Comparison of ENCODE assay signal across 23 mouse cellular contexts in the genomic region with DNA sequence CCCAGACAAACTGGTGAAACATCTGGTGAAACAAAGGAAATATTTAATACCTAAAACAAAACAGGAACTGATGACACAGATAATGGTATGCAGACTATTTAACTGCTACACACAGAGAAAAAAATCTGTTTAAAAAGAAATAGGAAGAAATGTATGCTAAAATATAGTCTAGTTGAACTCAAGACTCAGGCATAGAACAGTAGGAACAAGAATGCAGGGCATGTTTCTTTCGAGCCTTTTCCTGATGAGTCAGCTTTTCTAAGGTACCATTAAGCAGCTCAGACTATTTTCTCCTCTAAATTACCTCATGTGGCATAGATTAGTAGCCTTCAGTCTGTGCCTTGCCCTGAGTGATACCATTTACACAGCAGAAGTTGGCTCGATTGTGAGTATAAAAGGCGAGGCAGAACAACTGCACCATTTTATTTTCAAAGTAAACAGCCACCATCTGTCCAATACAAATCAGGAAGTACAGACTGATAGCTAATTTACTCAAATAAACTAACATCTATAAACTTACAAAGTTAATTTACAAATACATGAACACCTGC.
DNase-seq lines count a peak whose midpoint lies in the region; ATAC-seq and TF ChIP-seq lines count a peak whose summit lies in the region.
"Had no signal": no experiment of that assay in that cellular context is flagged by ENCODE, and none has a peak within 500 bp of the region (broad histone marks: within the 10 kb centered on the region; RNA-seq: fewer than 3 reads in every experiment).

No protein-coding gene starts in this region.

- no peaks in the 10 kb centered on the region for H3K27me3 ChIP-seq in embryonic facial prominence, embryonic 11.5 days (ENCODE audit: control insufficient read depth, insufficient read depth, low read length)
- no peaks in the 10 kb centered on the region for H3K27me3 ChIP-seq in embryonic facial prominence, embryonic 10.5 days (replicated peaks; ENCODE audit: low read depth, poor library complexity, severe bottlenecking)
- no peaks in the 10 kb centered on the region for H3K27me3 ChIP-seq in midbrain, postnatal 0 days (ENCODE audit: insufficient read depth, low read length)
- H3K27me3 ChIP-seq in midbrain, embryonic 15.5 days (replicated peaks), result no peaks in the 10 kb centered on the region
- H3K27me3 ChIP-seq in stomach, postnatal 0 days (ENCODE audit: control insufficient read depth, insufficient read depth, low read length), result no peaks in the 10 kb centered on the region
- H3K27me3 ChIP-seq: embryonic facial prominence, embryonic 15.5 days; kidney, embryonic 15.5 days had no signal

- no peak overlapping the region for H3K27ac ChIP-seq in embryonic facial prominence, embryonic 11.5 days (replicated peaks; ENCODE audit: low read depth, low read length)
- H3K27ac ChIP-seq in embryonic facial prominence, embryonic 10.5 days (replicated peaks), result no peak overlapping the region
- no peak overlapping the region for H3K27ac ChIP-seq in midbrain, postnatal 0 days (ENCODE audit: low read depth, low read length)
- no peak overlapping the region for H3K27ac ChIP-seq in midbrain, embryonic 15.5 days
- no peak overlapping the region for H3K27ac ChIP-seq in stomach, postnatal 0 days (replicated peaks)
- H3K27ac ChIP-seq: embryonic facial prominence, embryonic 15.5 days; heart, embryonic 10.5 days; hindbrain, embryonic 10.5 days; kidney, embryonic 15.5 days; macrophage had no signal

- H3K9ac ChIP-seq in embryonic facial prominence, embryonic 11.5 days (replicated peaks; ENCODE audit: low read length), result no peak overlapping the region
- H3K9ac ChIP-seq in midbrain, postnatal 0 days (replicated peaks; ENCODE audit: low read length, poor library complexity, severe bottlenecking), result no peak overlapping the region
- H3K9ac ChIP-seq in midbrain, embryonic 15.5 days, result no peak overlapping the region
- no peak overlapping the region for H3K9ac ChIP-seq in stomach, postnatal 0 days (ENCODE audit: low read length)
- H3K9ac ChIP-seq: embryonic facial prominence, embryonic 15.5 days; kidney, embryonic 15.5 days had no signal

- no peak for TF ChIP-seq EP300 in stomach, postnatal 0 days (optimal IDR thresholded peaks at IDR 0.05)

- WGBS in embryonic facial prominence, embryonic 11.5 days, result 26% methylated on average over 3 of the region's 3 CpGs
- WGBS in embryonic facial prominence, embryonic 10.5 days, result 46% methylated on average over 3 of the region's 3 CpGs
- 71% methylated on average over 3 of the region's 3 CpGs for WGBS in midbrain, postnatal 0 days
- 64% methylated on average over 3 of the region's 3 CpGs for WGBS in midbrain, embryonic 15.5 days
- 27% methylated on average over 3 of the region's 3 CpGs for WGBS in stomach, postnatal 0 days

- H3K4me2 ChIP-seq in embryonic facial prominence, embryonic 11.5 days (ENCODE audit: low read depth, low read length), result no peak overlapping the region
- H3K4me2 ChIP-seq in midbrain, postnatal 0 days (ENCODE audit: low read depth, low read length, poor library complexity, severe bottlenecking), result no peak overlapping the region
- no peak overlapping the region for H3K4me2 ChIP-seq in midbrain, embryonic 15.5 days
- H3K4me2 ChIP-seq in stomach, postnatal 0 days (replicated peaks; ENCODE audit: low read depth), result no peak overlapping the region
- H3K4me2 ChIP-seq: embryonic facial prominence, embryonic 15.5 days; kidney, embryonic 15.5 days; midbrain, embryonic 11.5 days had no signal

- H3K9me3 ChIP-seq in embryonic facial prominence, embryonic 11.5 days (replicated peaks; ENCODE audit: control insufficient read depth, low read length), result no peaks in the 10 kb centered on the region
- H3K9me3 ChIP-seq in embryonic facial prominence, embryonic 10.5 days, result no peaks in the 10 kb centered on the region
- H3K9me3 ChIP-seq in midbrain, postnatal 0 days (ENCODE audit: low read length), result no peaks in the 10 kb centered on the region
- no peaks in the 10 kb centered on the region for H3K9me3 ChIP-seq in midbrain, embryonic 15.5 days
- no peaks in the 10 kb centered on the region for H3K9me3 ChIP-seq in stomach, postnatal 0 days (ENCODE audit: control insufficient read depth, low read length)
- H3K9me3 ChIP-seq: embryonic facial prominence, embryonic 15.5 days; heart, embryonic 10.5 days; hindbrain, embryonic 10.5 days; kidney, embryonic 15.5 days had no signal

- no peak overlapping the region for H3K4me3 ChIP-seq in embryonic facial prominence, embryonic 11.5 days (ENCODE audit: low read depth, low read length)
- H3K4me3 ChIP-seq in embryonic facial prominence, embryonic 10.5 days, result no peak overlapping the region
- H3K4me3 ChIP-seq in midbrain, postnatal 0 days (ENCODE audit: low read depth, low read length), result no peak overlapping the region
- no peak overlapping the region for H3K4me3 ChIP-seq in midbrain, embryonic 15.5 days
- H3K4me3 ChIP-seq in stomach, postnatal 0 days (ENCODE audit: low read depth, low read length), result no peak overlapping the region
- H3K4me3 ChIP-seq: embryonic facial prominence, embryonic 15.5 days; heart, embryonic 10.5 days; hindbrain, embryonic 10.5 days; kidney, embryonic 15.5 days had no signal

- TF ChIP-seq CTCF in midbrain, postnatal 0 days (IDR thresholded peaks at IDR 0.05), result no peak
- no peak for TF ChIP-seq CTCF in stomach, postnatal 0 days (IDR thresholded peaks at IDR 0.05; ENCODE audit: low read depth)

- no peaks in the 10 kb centered on the region for H3K36me3 ChIP-seq in embryonic facial prominence, embryonic 11.5 days (replicated peaks; ENCODE audit: control insufficient read depth, insufficient read depth, low read depth, low read length)
- H3K36me3 ChIP-seq in embryonic facial prominence, embryonic 10.5 days (replicated peaks), result no peaks in the 10 kb centered on the region
- H3K36me3 ChIP-seq in midbrain, postnatal 0 days (ENCODE audit: insufficient read depth, low read length), result no peaks in the 10 kb centered on the region
- H3K36me3 ChIP-seq in midbrain, embryonic 15.5 days (replicated peaks), result no peaks in the 10 kb centered on the region
- no peaks in the 10 kb centered on the region for H3K36me3 ChIP-seq in stomach, postnatal 0 days (ENCODE audit: control insufficient read depth, insufficient read depth, low read length)
- H3K36me3 ChIP-seq: embryonic facial prominence, embryonic 15.5 days; heart, embryonic 10.5 days; hindbrain, embryonic 10.5 days; kidney, embryonic 15.5 days had no signal

- peak; percentile 35 for DNase-seq in embryonic facial prominence, embryonic 11.5 days (ENCODE audit: low spot score)
- DNase-seq in embryonic facial prominence, embryonic 10.5 days (ENCODE audit: low spot score), result no peak
- DNase-seq in midbrain, postnatal 0 days (ENCODE audit: low spot score), result peak; percentile 0
- peak; percentile 2 for DNase-seq in embryo, embryonic 11 days
- DNase-seq in stomach, postnatal 0 days (ENCODE audit: low spot score), result no peak
- no peak for DNase-seq in lung, postnatal 4 days
- DNase-seq in ovary, postnatal 10 days (ENCODE audit: low spot score), result no peak
- DNase-seq: adrenal gland, postnatal 14 days; cerebellum, adult 11 months; cerebellum, adult 9-11 months; kidney, adult 11 months; kidney, postnatal 4 days; right cerebral cortex, postnatal 25 days; spleen, adult 18-20 months; thymus, postnatal 25 days had no signal

- H3K4me1 ChIP-seq in embryonic facial prominence, embryonic 11.5 days (ENCODE audit: control insufficient read depth, insufficient read depth, low read length), result no peaks in the 10 kb centered on the region
- no peaks in the 10 kb centered on the region for H3K4me1 ChIP-seq in embryonic facial prominence, embryonic 10.5 days
- H3K4me1 ChIP-seq in midbrain, postnatal 0 days (ENCODE audit: insufficient read depth, low read length), result no peaks in the 10 kb centered on the region
- H3K4me1 ChIP-seq in midbrain, embryonic 15.5 days, result no peaks in the 10 kb centered on the region
- no peaks in the 10 kb centered on the region for H3K4me1 ChIP-seq in stomach, postnatal 0 days (replicated peaks; ENCODE audit: control insufficient read depth, insufficient read depth)
- H3K4me1 ChIP-seq: embryonic facial prominence, embryonic 15.5 days; heart, embryonic 10.5 days; hindbrain, embryonic 10.5 days; kidney, embryonic 15.5 days had no signal

- no peak for ATAC-seq in embryonic facial prominence, embryonic 11.5 days (replicated peaks; ENCODE audit: insufficient number of reproducible peaks, low FRiP score, low TSS enrichment, low read depth)
- ATAC-seq in midbrain, postnatal 0 days (ENCODE audit: low FRiP score), result no peak
- ATAC-seq in midbrain, embryonic 15.5 days (replicated peaks), result no peak
- ATAC-seq in stomach, postnatal 0 days (ENCODE audit: low FRiP score, low TSS enrichment), result peak; percentile 51; the same call in 1 of the 2 replicates
- ATAC-seq: hindbrain, embryonic 16.5 days had no signal

Comparison
In these comparisons a context has a peak if more than half of its experiments do, and no peak if none do; other contexts are left out.
1. DNase-seq: peak in embryonic facial prominence, embryonic 11.5 days (single experiment), midbrain, postnatal 0 days (single experiment) and embryo, embryonic 11 days (single experiment); none in embryonic facial prominence, embryonic 10.5 days (single experiment), stomach, postnatal 0 days (single experiment), lung, postnatal 4 days (0 of 2) and ovary, postnatal 10 days (single experiment).